Mouse (Mus musculus): ENCODE data around the gene Rapgef6. TPM values are rescaled to one million over a fixed set of nuclear protein-coding genes. Genes with fewer than 3 reads are reported as not detected.

Gene Rapgef6
- polyA plus RNA-seq, 1 experiment from 2014 or later = 31.9 TPM

- H3K27ac ChIP-seq = no peak overlapping the region
- no peak overlapping the region for H3K4me2 ChIP-seq
- no peak for ATAC-seq (ENCODE audit: insufficient number of reproducible peaks, low FRiP score, low TSS enrichment, low read depth)
- H3K36me3 ChIP-seq = peaks cover 34% of the 10 kb centered on the region
- peaks cover 4% of the 10 kb centered on the region for H3K4me1 ChIP-seq
- H3K9ac ChIP-seq = no peak overlapping the region
- WGBS = 79% methylated on average over 3 of the region's 3 CpGs
- H3K27me3 ChIP-seq = no peaks in the 10 kb centered on the region
- H3K9me3 ChIP-seq = no peaks in the 10 kb centered on the region
- no peak overlapping the region for H3K4me3 ChIP-seq
These were observed 204.0 kb downstream of the Rapgef6 start for GRCm38 (mm10) chr11:54726571-54727062.

GRCm38 (mm10) chr11:54727327-54727901, 204.8 kb downstream of the Rapgef6 start:
- 72% methylated on average over 5 of the region's 5 CpGs for WGBS
- H3K9me3 ChIP-seq = no peaks in the 10 kb centered on the region
- H3K4me2 ChIP-seq = no peak overlapping the region
- peaks cover 27% of the 10 kb centered on the region for H3K36me3 ChIP-seq
- no peak overlapping the region for H3K4me3 ChIP-seq
- no peaks in the 10 kb centered on the region for H3K27me3 ChIP-seq
- ATAC-seq (ENCODE audit: insufficient number of reproducible peaks, low FRiP score, low TSS enrichment, low read depth) = no peak
- no peak overlapping the region for H3K27ac ChIP-seq
- H3K4me1 ChIP-seq = peaks cover 4% of the 10 kb centered on the region
- H3K9ac ChIP-seq = no peak overlapping the region

GRCm38 (mm10) chr11:54728371-54728770, 205.7 kb downstream of the Rapgef6 start:
- Histone ChIP-seq H3K27me3 (no peaks in the 10 kb centered on the region), H3K9me3 (no peaks in the 10 kb centered on the region), H3K36me3 (peaks cover 19% of the 10 kb centered on the region; the same call in 1 of the 2 replicates), H3K4me1 (peaks cover 4% of the 10 kb centered on the region), H3K4me3 (no peak overlapping the region), H3K9ac (no peak overlapping the region), H3K27ac (no peak overlapping the region), H3K4me2 (no peak overlapping the region)
- WGBS = 82% methylated on average over 2 of the region's 2 CpGs
- ATAC-seq (ENCODE audit: insufficient number of reproducible peaks, low FRiP score, low TSS enrichment, low read depth) = no peak

- Histone ChIP-seq H3K9me3 (no peaks in the 10 kb centered on the region), H3K4me2 (no peak overlapping the region), H3K27me3 (no peaks in the 10 kb centered on the region), H3K4me1 (peaks cover 4% of the 10 kb centered on the region), H3K36me3 (peaks cover 20% of the 10 kb centered on the region; the same call in 1 of the 2 replicates), H3K9ac (no peak overlapping the region), H3K27ac (no peak overlapping the region), H3K4me3 (no peak overlapping the region)
- ATAC-seq (ENCODE audit: insufficient number of reproducible peaks, low FRiP score, low TSS enrichment, low read depth) = no peak
- WGBS = 81% methylated on average over 3 of the region's 3 CpGs
These were observed 206.7 kb downstream of the Rapgef6 start for GRCm38 (mm10) chr11:54729311-54729710.

GRCm38 (mm10) chr11:54730931-54731330, 208.3 kb downstream of the Rapgef6 start:
- 87% methylated on average over 5 of the region's 5 CpGs for WGBS
- Histone ChIP-seq H3K27ac (no peak overlapping the region), H3K9me3 (no peaks in the 10 kb centered on the region), H3K4me1 (no peaks in the 10 kb centered on the region), H3K4me2 (no peak overlapping the region), H3K36me3 (peaks cover 27% of the 10 kb centered on the region), H3K4me3 (no peak overlapping the region), H3K9ac (no peak overlapping the region), H3K27me3 (no peaks in the 10 kb centered on the region)
- ATAC-seq (ENCODE audit: insufficient number of reproducible peaks, low FRiP score, low TSS enrichment, low read depth) = no peak

GRCm38 (mm10) chr11:54731367-54731766, 208.7 kb downstream of the Rapgef6 start:
- H3K9me3 ChIP-seq = no peaks in the 10 kb centered on the region
- H3K9ac ChIP-seq = no peak overlapping the region
- peaks cover 27% of the 10 kb centered on the region for H3K36me3 ChIP-seq
- no peak overlapping the region for H3K4me2 ChIP-seq
- no peak for ATAC-seq (ENCODE audit: insufficient number of reproducible peaks, low FRiP score, low TSS enrichment, low read depth)
- no peaks in the 10 kb centered on the region for H3K27me3 ChIP-seq
- H3K27ac ChIP-seq = no peak overlapping the region
- no peak overlapping the region for H3K4me3 ChIP-seq
- WGBS = 69% methylated on average over 7 of the region's 7 CpGs
- no peaks in the 10 kb centered on the region for H3K4me1 ChIP-seq

GRCm38 (mm10) chr11:54733546-54733945, 210.9 kb downstream of the Rapgef6 start:
- H3K4me3 ChIP-seq = no peak overlapping the region
- H3K36me3 ChIP-seq = peaks cover 30% of the 10 kb centered on the region
- no peaks in the 10 kb centered on the region for H3K4me1 ChIP-seq
- H3K27ac ChIP-seq = no peak overlapping the region
- no peak overlapping the region for H3K4me2 ChIP-seq
- H3K27me3 ChIP-seq = no peaks in the 10 kb centered on the region
- ATAC-seq (ENCODE audit: insufficient number of reproducible peaks, low FRiP score, low TSS enrichment, low read depth) = no peak
- no peak overlapping the region for H3K9ac ChIP-seq
- no peaks in the 10 kb centered on the region for H3K9me3 ChIP-seq
- WGBS = 85% methylated on average over 7 of the region's 7 CpGs

GRCm38 (mm10) chr11:54735114-54735513, 212.5 kb downstream of the Rapgef6 start:
- Histone ChIP-seq H3K4me1 (no peaks in the 10 kb centered on the region), H3K27me3 (no peaks in the 10 kb centered on the region), H3K27ac (peak overlapping the region; percentile 33; the same call in 1 of the 2 replicates), H3K36me3 (peaks cover 30% of the 10 kb centered on the region), H3K4me3 (no peak overlapping the region), H3K9me3 (no peaks in the 10 kb centered on the region), H3K9ac (no peak overlapping the region), H3K4me2 (no peak overlapping the region)
- WGBS = 58% methylated on average over 1 of the region's 1 CpGs
- ATAC-seq (ENCODE audit: insufficient number of reproducible peaks, low FRiP score, low TSS enrichment, low read depth) = no peak

GRCm38 (mm10) chr11:54736903-54737302, 214.3 kb downstream of the Rapgef6 start:
- peaks cover 30% of the 10 kb centered on the region for H3K36me3 ChIP-seq
- no peak for ATAC-seq (ENCODE audit: insufficient number of reproducible peaks, low FRiP score, low TSS enrichment, low read depth)
- WGBS = 84% methylated on average over 5 of the region's 5 CpGs

GRCm38 (mm10) chr11:54739012-54739750, 216.5 kb downstream of the Rapgef6 start:
- peaks cover 28% of the 10 kb centered on the region for H3K36me3 ChIP-seq
- no peaks in the 10 kb centered on the region for H3K9me3 ChIP-seq
- H3K4me1 ChIP-seq = no peaks in the 10 kb centered on the region
- H3K27ac ChIP-seq = no peak overlapping the region
- H3K27me3 ChIP-seq = no peaks in the 10 kb centered on the region
- H3K9ac ChIP-seq = no peak overlapping the region
- 88% methylated on average over 4 of the region's 4 CpGs for WGBS
- no peak overlapping the region for H3K4me2 ChIP-seq
- H3K4me3 ChIP-seq = no peak overlapping the region
- no peak for ATAC-seq (ENCODE audit: insufficient number of reproducible peaks, low FRiP score, low TSS enrichment, low read depth)

More at GRCm38 (mm10) chr11:54736903-54737302, 214.3 kb downstream of the Rapgef6 start:
- Histone ChIP-seq H3K27ac (no peak overlapping the region), H3K9ac (no peak overlapping the region), H3K4me2 (no peak overlapping the region), H3K9me3 (no peaks in the 10 kb centered on the region), H3K4me3 (no peak overlapping the region), H3K4me1 (no peaks in the 10 kb centered on the region), H3K27me3 (no peaks in the 10 kb centered on the region)

- H3K4me3 ChIP-seq = no peak overlapping the region
- WGBS = 94% methylated on average over 2 of the region's 2 CpGs
- H3K36me3 ChIP-seq = peaks cover 14% of the 10 kb centered on the region
- H3K27me3 ChIP-seq = no peaks in the 10 kb centered on the region
- no peak for ATAC-seq (ENCODE audit: insufficient number of reproducible peaks, low FRiP score, low TSS enrichment, low read depth)
- H3K27ac ChIP-seq = no peak overlapping the region
- H3K9ac ChIP-seq = no peak overlapping the region
- no peaks in the 10 kb centered on the region for H3K4me1 ChIP-seq
- no peaks in the 10 kb centered on the region for H3K9me3 ChIP-seq
- no peak overlapping the region for H3K4me2 ChIP-seq
These were observed 218.7 kb downstream of the Rapgef6 start for GRCm38 (mm10) chr11:54741330-54741729.

- no peak overlapping the region for H3K4me2 ChIP-seq
- H3K9ac ChIP-seq = no peak overlapping the region
- no peak overlapping the region for H3K27ac ChIP-seq
- no peak for ATAC-seq (ENCODE audit: insufficient number of reproducible peaks, low FRiP score, low TSS enrichment, low read depth)
- H3K27me3 ChIP-seq = no peaks in the 10 kb centered on the region
- H3K4me1 ChIP-seq = no peaks in the 10 kb centered on the region
- peaks cover 12% of the 10 kb centered on the region for H3K36me3 ChIP-seq
- 66% methylated on average over 1 of the region's 1 CpGs for WGBS
- no peak overlapping the region for H3K4me3 ChIP-seq
- H3K9me3 ChIP-seq = no peaks in the 10 kb centered on the region
These were observed 221.6 kb downstream of the Rapgef6 start for GRCm38 (mm10) chr11:54744231-54744630.
